Mouse (Mus musculus): ENCODE measurements at regions not wholly inside any gene's neighbourhood (a gene's known extent, or its start where the extent isn't known, plus 50 kb on each side); places are given as distances from the start of the nearest gene placed in this dataset.

DNA sequence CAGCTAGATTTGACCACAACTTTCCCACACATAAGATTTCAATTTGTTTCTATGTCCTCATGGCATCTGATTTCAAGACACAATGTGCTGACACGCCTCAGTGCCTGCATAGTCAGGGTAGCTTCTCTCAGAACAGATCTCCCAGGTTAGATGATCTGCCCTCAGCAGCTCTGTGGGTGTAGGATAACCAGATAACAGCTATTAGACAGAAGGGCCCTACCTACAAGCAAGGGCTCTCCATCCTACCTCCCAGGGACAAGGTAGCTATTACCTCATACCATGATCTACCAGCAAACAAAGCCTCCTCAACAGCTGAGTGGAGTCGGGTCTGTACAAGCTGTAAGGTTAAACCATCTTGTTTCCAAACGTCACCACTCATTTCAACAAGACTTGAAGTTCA is 278.4 kb upstream of the Irx1 start:
- TF ChIP-seq CTCF (IDR thresholded peaks at IDR 0.05; ENCODE audit: low read depth) (no peak), EP300 (IDR thresholded peaks at IDR 0.05; ENCODE audit: low read depth) (no peak)

All from liver, postnatal 0 days (tissue).